Mouse (Mus musculus) heart, embryonic 14.5 days (tissue): ENCODE results near the gene Agxt. TPM values are rescaled to one million over a fixed set of nuclear protein-coding genes. Genes with fewer than 3 reads are reported as not detected.

Experiments
- ATAC-seq: fragments of 200-750 bp; cut with Nextera tagmentation; 2 replicates; pipeline ENCODE4 v1.8.0; 2017; ENCODE audit warnings: low read depth, moderate TSS enrichment; ENCODE audit not compliant: insufficient number of reproducible peaks, insufficient read depth, low FRiP score
- H3K27ac ChIP-seq, 2 experiments: fragments of 200-500 bp in 1 of 2; fragments of 300-500 bp in 1 of 2; sonication (generic) in 1 of 2; replicated peaks in 1 of 2; 2 replicates each; pipeline ENCODE4 v1.5.1; 2012 to 2014; ENCODE audit warnings: low read depth in 2 of 2, low read length in 2 of 2, control low read depth in 1 of 2, mild to moderate bottlenecking in 1 of 2, mixed read lengths in 1 of 2; ENCODE audit not compliant: control insufficient read depth in 1 of 2, insufficient read depth in 1 of 2
- H3K27me3 ChIP-seq: fragments of 300-500 bp; sonication (generic); 2 replicates; pipeline ENCODE4 v1.6.1; 2014; ENCODE audit warnings: mild to moderate bottlenecking, low read length, control low read depth; ENCODE audit not compliant: control insufficient read depth, insufficient read depth
- H3K36me3 ChIP-seq: fragments of 300-500 bp; sonication (generic); 2 replicates; pipeline ENCODE4 v1.6.1; 2014; ENCODE audit warnings: mild to moderate bottlenecking, control low read depth, low read length, mixed read lengths; ENCODE audit not compliant: control insufficient read depth, insufficient read depth
- H3K4me1 ChIP-seq, 2 experiments: fragments of 200-500 bp in 1 of 2; fragments of 300-500 bp in 1 of 2; sonication (generic) in 1 of 2; 2 replicates each; pipeline ENCODE4 v1.6.1; 2012 to 2014; ENCODE audit warnings: low read length in 2 of 2, control low read depth in 1 of 2, mixed read lengths in 1 of 2; ENCODE audit not compliant: control insufficient read depth in 2 of 2, insufficient read depth in 2 of 2
- H3K4me2 ChIP-seq: fragments of 300-500 bp; sonication (generic); 2 replicates; pipeline ENCODE4 v1.6.1; 2014; ENCODE audit warnings: mild to moderate bottlenecking, low read length
- H3K4me3 ChIP-seq, 2 experiments: fragments of 200-500 bp in 1 of 2; fragments of 300-500 bp in 1 of 2; sonication (generic) in 1 of 2; 2 replicates each; pipeline ENCODE4 v1.5.1; 2012 to 2014; ENCODE audit warnings: low read length in 2 of 2, mild to moderate bottlenecking in 2 of 2, control low read depth in 1 of 2, low read depth in 1 of 2, moderate library complexity in 1 of 2; ENCODE audit not compliant: control insufficient read depth in 1 of 2, insufficient read depth in 1 of 2
- H3K9ac ChIP-seq: fragments of 300-500 bp; sonication (generic); 2 replicates; pipeline ENCODE4 v1.6.1; 2014; ENCODE audit warnings: mild to moderate bottlenecking, low read length
- H3K9me3 ChIP-seq: fragments of 300-500 bp; sonication (generic); 2 replicates; pipeline ENCODE4 v1.6.1; 2016; ENCODE audit warnings: low read length, control low read depth; ENCODE audit not compliant: control insufficient read depth
- WGBS: fragments of 180-500 bp; shearing (Covaris S2); extraction: QIAGEN DNeasy Blood & Tissue Kit; methylation state at CpG from one replicate; pipeline ENCODE4 v1.1.7; 2014; 5-methylcytosine and 5-hydroxymethylcytosine counted together
- polyA plus RNA-seq: library from polyadenylated mRNA; unstranded; fragments of >200 nt; fragmentation: Nextera tagmentation; extraction: Ambion mirVana; gene quantifications from 2 replicates; pipeline ENCODE4 v1.2.1, GENCODE M21; 2014

The Agxt gene
- polyA plus RNA-seq, 1 experiment from 2014 or later: not detected

DNA sequence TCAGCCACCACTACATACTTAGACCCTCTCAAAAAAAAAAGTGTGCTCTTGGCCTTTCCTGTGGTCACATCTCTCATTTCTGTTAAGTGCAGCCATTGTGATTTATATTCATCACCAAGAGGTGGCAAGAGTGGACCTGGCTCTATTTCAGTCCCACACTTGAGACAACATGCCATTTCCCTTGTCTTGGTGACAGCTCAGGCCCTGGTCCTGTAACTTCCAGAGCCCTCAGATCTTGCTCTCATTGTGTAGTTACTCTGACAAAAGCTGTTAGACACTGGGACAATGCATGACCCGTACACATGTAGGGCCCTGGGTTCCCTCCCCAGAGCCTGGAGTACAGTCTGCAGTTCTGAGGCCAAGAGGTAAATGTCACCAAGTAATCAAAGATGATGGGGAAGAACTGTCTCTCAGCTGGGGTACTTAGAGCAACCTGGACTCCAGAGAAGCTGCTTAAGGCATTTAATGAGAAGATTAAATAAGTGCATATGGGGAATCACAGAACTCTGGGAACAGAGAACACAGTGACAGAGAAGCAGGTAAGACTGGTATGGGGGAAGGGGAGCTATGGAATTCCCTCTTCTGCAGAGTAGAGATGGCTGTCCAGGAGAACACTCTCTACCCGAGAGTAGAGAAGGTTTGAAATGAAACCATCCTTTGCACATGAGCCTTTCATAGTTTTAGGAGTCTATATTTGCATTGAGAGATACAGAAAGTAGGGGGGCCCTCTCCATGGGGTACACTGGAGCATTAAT lies 16.0 kb downstream of the Agxt start:
- Histone ChIP-seq H3K4me1 (peaks cover 5 to 6% of the 10 kb centered on the region in 2 experiments), H3K9ac (no peak overlapping the region), H3K36me3 (no peaks in the 10 kb centered on the region), H3K27me3 (peaks cover 28% of the 10 kb centered on the region), H3K4me3 (no peak overlapping the region), H3K27ac (peak overlapping the region in 1 of 2 experiments; percentile 4; a peak in 1 of 4 replicates), H3K4me2 (no peak overlapping the region), H3K9me3 (no peaks in the 10 kb centered on the region)
- WGBS: 22% methylated on average over 2 of the region's 2 CpGs
- peak; percentile 46 for ATAC-seq

DNA sequence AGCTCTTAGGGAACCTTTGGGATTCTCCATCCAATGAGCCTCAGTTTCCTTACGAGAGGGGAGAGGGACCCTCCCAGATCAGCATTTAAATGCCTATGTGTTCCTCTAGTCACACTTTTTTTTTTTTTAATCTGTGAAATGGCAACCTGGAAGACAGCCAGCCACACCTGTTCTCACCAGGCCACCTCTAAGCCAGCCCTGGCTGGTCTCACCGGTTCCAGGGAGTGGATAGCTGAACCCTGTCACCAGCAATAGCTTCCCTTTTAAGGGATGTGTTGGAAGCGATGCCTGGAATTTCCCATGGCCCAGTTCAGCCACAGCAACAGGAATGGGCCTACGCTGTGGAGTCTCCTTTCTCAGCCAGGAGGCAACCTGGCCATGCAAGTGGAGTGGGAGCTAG lies 22.5 kb downstream of the Agxt start:
- no peak overlapping the region for H3K4me2 ChIP-seq
- no peaks in the 10 kb centered on the region for H3K9me3 ChIP-seq
- no peaks in the 10 kb centered on the region for H3K36me3 ChIP-seq
- no peak overlapping the region for H3K9ac ChIP-seq
- WGBS: 60% methylated on average over 4 of the region's 4 CpGs
- peaks cover 14% of the 10 kb centered on the region for H3K27me3 ChIP-seq
- no peak overlapping the region for H3K27ac ChIP-seq
- no peak for ATAC-seq
- H3K4me3 ChIP-seq: no peak overlapping the region
- H3K4me1 ChIP-seq: peaks cover 0 to 7% of the 10 kb centered on the region in 2 experiments; a peak in 1 of 4 replicates

DNA sequence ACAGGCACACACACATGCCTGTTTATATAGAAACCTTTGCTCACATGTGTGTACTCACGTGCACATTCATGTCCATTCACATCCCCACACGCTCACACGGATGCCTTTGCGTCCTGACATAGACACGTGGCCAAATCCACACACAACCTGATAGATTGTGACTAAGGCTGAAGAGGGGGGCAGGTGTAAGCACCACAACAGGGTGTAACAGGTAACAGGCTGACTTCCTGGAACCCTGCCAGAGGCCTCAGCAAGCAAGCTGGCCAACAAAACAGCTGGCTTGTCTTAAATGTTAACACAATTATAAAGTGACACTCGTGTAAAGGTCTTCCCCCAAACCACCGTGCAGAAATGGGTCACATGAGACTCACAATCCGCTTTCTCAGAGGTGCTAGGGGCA lies 23.9 kb downstream of the Agxt start:
- Histone ChIP-seq H3K36me3 (no peaks in the 10 kb centered on the region), H3K4me1 (peaks cover 0 to 6% of the 10 kb centered on the region in 2 experiments; a peak in 1 of 4 replicates), H3K9ac (no peak overlapping the region), H3K27me3 (peaks cover 14% of the 10 kb centered on the region), H3K9me3 (no peaks in the 10 kb centered on the region), H3K4me2 (no peak overlapping the region), H3K4me3 (no peak overlapping the region), H3K27ac (no peak overlapping the region)
- ATAC-seq: no peak
- WGBS: 80% methylated on average over 8 of the region's 8 CpGs

DNA sequence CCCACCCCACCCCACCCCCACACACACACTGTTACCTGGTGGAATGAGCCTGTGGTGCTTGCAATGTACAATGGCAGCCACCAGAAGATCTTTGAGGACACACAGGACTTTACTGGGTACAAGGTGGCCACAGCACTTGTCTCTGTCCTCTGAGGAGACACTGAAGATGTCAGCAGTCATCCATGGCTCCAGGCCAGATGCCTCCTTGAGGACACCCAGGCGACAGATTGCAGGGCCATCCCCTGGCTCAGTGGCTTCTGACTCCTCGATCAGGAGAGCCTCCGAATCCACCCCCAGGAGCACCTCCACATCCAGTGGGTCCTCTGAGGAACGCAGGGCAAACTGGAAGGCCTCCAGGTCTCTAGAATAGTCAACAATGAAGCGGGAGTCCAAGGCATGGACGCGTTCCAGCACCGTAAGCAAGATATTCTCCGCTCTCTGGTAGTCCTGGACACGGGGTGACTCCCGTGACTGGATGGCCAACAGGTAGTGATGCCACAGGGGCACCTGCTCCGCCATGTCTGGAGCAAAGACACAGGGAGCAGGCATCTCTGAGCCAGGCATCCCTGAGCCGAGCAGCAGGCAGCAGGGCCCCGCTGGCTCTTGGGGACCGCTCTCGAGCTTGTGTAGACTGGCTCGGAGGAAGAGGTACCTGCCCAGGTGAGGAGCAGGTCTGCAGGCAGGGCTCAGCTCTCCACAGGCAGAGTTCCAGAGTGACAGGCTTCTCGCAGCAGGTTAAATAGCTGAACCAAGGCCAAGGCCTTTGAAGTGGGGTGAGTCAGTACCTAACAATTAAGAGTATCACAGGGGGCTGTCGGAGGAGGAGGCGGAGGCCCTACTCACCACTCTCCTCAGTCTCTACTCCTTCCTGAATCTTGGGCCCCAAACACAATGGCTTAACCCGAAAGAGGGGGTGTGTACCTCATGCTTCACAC lies 24.8 kb downstream of the Agxt start:
- H3K27me3 ChIP-seq: peaks cover 11% of the 10 kb centered on the region; the same call in 1 of the 2 replicates
- WGBS: 76% methylated on average over 21 of the region's 21 CpGs
- H3K9me3 ChIP-seq: no peaks in the 10 kb centered on the region
- no peak for ATAC-seq
- peaks cover 0 to 6% of the 10 kb centered on the region in 2 experiments; a peak in 1 of 4 replicates for H3K4me1 ChIP-seq
- no peak overlapping the region for H3K4me3 ChIP-seq
- H3K27ac ChIP-seq: no peak overlapping the region
- H3K4me2 ChIP-seq: no peak overlapping the region
- H3K36me3 ChIP-seq: no peaks in the 10 kb centered on the region
- no peak overlapping the region for H3K9ac ChIP-seq

DNA sequence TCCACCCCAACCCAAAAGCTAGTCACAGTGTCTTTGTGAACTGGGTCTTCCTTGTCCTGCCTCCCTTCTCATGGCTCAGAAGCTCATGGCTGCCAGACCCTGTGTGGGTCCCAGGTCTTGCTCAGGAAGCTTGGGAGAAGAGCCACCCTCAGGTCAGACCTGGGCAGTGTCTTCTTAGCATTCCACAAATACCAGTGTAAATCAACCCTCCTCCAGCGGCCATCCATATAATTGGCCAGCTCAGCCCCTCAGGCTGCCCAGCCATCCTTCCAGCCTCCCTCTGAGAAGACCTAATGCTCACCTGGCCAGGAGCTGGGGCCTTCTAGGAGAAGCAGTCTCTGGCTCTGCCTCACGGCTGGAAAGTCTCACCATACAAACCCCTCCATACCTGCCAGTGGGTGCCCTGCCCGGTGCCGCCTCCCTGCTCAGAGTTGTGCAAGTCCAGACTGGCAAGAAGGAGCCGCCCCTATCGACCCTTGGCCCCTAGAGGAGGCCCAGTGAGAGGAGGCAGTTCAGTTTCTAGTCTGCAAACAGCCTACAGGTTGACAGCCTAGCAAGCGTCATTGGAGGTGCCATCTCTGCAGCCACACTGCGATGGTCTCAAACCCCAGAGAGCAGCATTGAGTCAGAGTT lies 25.6 kb downstream of the Agxt start, which contains the start of gene 2310007B03Rik:
Gene 2310007B03Rik, minus strand, starts transcription at position 448 of the 633 bp plus-strand sequence.
- Histone ChIP-seq H3K4me1 (peaks cover 0 to 9% of the 10 kb centered on the region in 2 experiments; a peak in 1 of 4 replicates), H3K36me3 (no peaks in the 10 kb centered on the region), H3K27me3 (peaks cover 11% of the 10 kb centered on the region; the same call in 1 of the 2 replicates), H3K9me3 (no peaks in the 10 kb centered on the region), H3K9ac (no peak within 1 kb of the TSS), H3K4me3 (no peak within 1 kb of the TSS), H3K27ac (no peak within 1 kb of the TSS), H3K4me2 (no peak within 1 kb of the TSS)
- ATAC-seq: no peak
- WGBS: 74% methylated on average over 8 of the region's 8 CpGs

DNA sequence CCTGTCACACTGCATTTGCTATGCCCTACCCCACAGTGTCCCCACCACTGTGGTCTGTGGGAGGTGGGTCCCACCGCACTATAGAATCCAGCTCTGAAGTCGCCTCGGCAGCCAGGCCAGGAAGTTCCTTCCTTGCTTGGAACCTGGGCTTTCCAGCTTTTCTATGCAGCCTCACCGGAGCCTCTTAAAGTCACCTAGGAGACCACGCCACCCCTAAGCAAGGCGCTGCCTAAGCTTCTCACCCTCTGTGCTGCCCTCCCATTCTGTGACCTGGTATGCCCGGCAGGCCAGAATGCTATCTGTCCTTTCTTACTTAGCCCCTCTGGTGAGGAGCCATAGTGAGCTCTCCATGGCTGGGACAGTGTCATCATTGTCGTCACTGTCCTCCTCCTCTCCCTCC lies 26.3 kb downstream of the Agxt start:
- no peaks in the 10 kb centered on the region for H3K9me3 ChIP-seq
- ATAC-seq: no peak
- H3K4me3 ChIP-seq: no peak overlapping the region
- no peak overlapping the region for H3K27ac ChIP-seq
- no peak overlapping the region for H3K4me2 ChIP-seq
- H3K4me1 ChIP-seq: peaks cover 0 to 10% of the 10 kb centered on the region in 2 experiments; a peak in 1 of 4 replicates
- H3K36me3 ChIP-seq: no peaks in the 10 kb centered on the region
- WGBS: 60% methylated on average over 8 of the region's 8 CpGs
- H3K27me3 ChIP-seq: peaks cover 11% of the 10 kb centered on the region; the same call in 1 of the 2 replicates
- H3K9ac ChIP-seq: no peak overlapping the region

DNA sequence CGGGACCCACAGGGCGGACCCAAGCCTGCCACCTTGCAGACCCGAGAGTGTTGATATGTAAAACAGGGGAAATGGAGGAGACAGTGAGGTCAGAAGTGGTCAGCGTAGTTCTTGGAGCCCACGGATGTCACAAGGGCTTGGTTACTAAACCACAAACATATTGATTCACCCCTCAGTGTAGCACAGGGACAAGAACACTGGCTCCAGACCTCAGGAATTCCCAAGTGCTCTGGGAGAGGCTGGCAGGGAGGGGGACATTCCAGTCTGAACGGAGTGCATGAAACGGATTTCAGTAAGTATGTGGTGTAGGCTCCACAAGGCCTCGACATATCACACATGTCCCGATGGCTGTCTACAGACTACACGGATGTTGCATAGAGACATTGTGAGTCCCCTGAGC lies 26.9 kb downstream of the Agxt start:
- Histone ChIP-seq H3K9ac (no peak overlapping the region), H3K9me3 (no peaks in the 10 kb centered on the region), H3K4me1 (peaks cover 0 to 14% of the 10 kb centered on the region in 2 experiments; a peak in 1 of 4 replicates), H3K27ac (no peak overlapping the region), H3K36me3 (no peaks in the 10 kb centered on the region), H3K4me2 (no peak overlapping the region), H3K4me3 (no peak overlapping the region), H3K27me3 (peaks cover 11% of the 10 kb centered on the region; the same call in 1 of the 2 replicates)
- 56% methylated on average over 10 of the region's 10 CpGs for WGBS
- no peak for ATAC-seq
